Mouse (Mus musculus) lung, embryonic 15.5 days (tissue): Measurements from ENCODE around the gene Gbp4. TPM values are rescaled to one million over a fixed set of nuclear protein-coding genes. Genes with fewer than 3 reads are reported as not detected.
"Not testable (repeated sequence)": the region's sequence is repeated elsewhere in the genome, so short reads cannot be mapped to it uniquely, and the experiment has no call there.

Experiments
- ATAC-seq: fragments of 200-750 bp; cut with Nextera tagmentation; 2 replicates; pipeline ENCODE4 v1.8.0; 2017; ENCODE audit warnings: moderate number of reproducible peaks, borderline replicate concordance; ENCODE audit not compliant: low FRiP score, low TSS enrichment; ENCODE audit errors: extremely low read depth
- H3K27ac ChIP-seq: fragments of 300-500 bp; sonication (generic); 2 replicates; pipeline ENCODE4 v1.5.1; 2015; ENCODE audit warnings: moderate library complexity, mild to moderate bottlenecking, inconsistent platforms
- H3K27me3 ChIP-seq: fragments of 300-500 bp; sonication (generic); 2 replicates; pipeline ENCODE4 v1.6.1; 2015; ENCODE audit warnings: inconsistent platforms
- H3K36me3 ChIP-seq: fragments of 300-500 bp; sonication (generic); 2 replicates; pipeline ENCODE4 v1.6.1; 2015; ENCODE audit warnings: inconsistent platforms
- H3K4me1 ChIP-seq: fragments of 300-500 bp; sonication (generic); 2 replicates; pipeline ENCODE4 v1.6.1; 2015; ENCODE audit warnings: inconsistent platforms
- H3K4me2 ChIP-seq: fragments of 300-500 bp; sonication (generic); 2 replicates; pipeline ENCODE4 v1.6.1; 2015; ENCODE audit warnings: inconsistent platforms, mild to moderate bottlenecking, moderate library complexity
- H3K4me3 ChIP-seq: fragments of 300-500 bp; sonication (generic); 2 replicates; pipeline ENCODE4 v1.5.1; 2015; ENCODE audit warnings: mild to moderate bottlenecking, inconsistent platforms
- H3K9ac ChIP-seq: fragments of 300-500 bp; sonication (generic); 2 replicates; pipeline ENCODE4 v1.6.1; 2015; ENCODE audit warnings: inconsistent platforms
- H3K9me3 ChIP-seq: fragments of 300-500 bp; sonication (generic); 2 replicates; pipeline ENCODE4 v1.6.1; 2016; ENCODE audit warnings: inconsistent platforms
- WGBS: fragments of 180-500 bp; shearing (Covaris S2); methylation state at CpG from one replicate; pipeline ENCODE4 v1.1.7; 2015; 5-methylcytosine and 5-hydroxymethylcytosine counted together
- polyA plus RNA-seq: library from polyadenylated mRNA; unstranded; fragments of >200 nt; fragmentation: Nextera tagmentation; extraction: Ambion mirVana; gene quantifications from 2 replicates; pipeline ENCODE4 v1.2.1, GENCODE M21; 2015

The Gbp4 gene
- 1.0 and 2.5 TPM in 2 replicates for polyA plus RNA-seq

DNA sequence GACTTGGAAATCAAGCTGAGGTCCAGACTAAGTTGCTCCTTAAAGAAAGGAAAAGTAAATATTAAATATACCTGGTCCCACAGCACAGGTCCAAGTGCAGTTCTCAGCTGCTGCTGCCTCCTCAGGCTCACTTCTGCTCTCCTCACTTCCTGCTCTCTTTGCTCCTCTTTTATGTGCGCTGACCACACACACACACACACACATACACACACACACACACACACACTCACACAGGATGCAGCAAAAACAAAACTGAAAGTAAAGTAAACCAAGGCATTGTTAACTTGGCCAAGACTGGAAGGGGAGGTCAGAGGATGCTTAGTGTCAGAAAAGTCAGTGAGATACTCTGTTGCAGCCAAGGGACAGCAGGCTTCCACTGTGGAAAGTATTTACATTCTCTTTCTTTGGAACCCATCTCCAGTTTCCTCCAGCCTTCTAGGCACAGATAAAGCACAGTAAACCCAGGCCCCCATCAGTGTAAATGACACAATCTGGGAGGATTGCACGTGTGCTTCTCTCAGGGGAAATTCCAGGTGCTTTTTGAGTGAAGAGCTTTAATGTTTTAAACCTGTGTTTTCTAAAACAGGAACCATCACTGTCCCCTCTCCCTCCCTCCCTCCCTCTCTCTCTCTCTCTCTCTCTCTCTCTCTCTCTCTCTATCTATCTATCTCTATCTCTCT lies at the start of gene Gbp4, which contains the start of the genes Gbp9 and Gbp8:
Gene Gbp4, minus strand, starts transcription at position 178 of the 680 bp plus-strand sequence.
Gene Gbp9, minus strand, starts transcription at position 131 of the 680 bp plus-strand sequence.
Gene Gbp8, minus strand, starts transcription at position 132 of the 680 bp plus-strand sequence.
- not testable (repeated sequence) for H3K27me3 ChIP-seq, ATAC-seq, H3K4me1 ChIP-seq, H3K4me2 ChIP-seq, H3K27ac ChIP-seq, H3K9me3 ChIP-seq, H3K9ac ChIP-seq, H3K4me3 ChIP-seq, H3K36me3 ChIP-seq
- 7% methylated on average over 2 of the region's 2 CpGs for WGBS

DNA sequence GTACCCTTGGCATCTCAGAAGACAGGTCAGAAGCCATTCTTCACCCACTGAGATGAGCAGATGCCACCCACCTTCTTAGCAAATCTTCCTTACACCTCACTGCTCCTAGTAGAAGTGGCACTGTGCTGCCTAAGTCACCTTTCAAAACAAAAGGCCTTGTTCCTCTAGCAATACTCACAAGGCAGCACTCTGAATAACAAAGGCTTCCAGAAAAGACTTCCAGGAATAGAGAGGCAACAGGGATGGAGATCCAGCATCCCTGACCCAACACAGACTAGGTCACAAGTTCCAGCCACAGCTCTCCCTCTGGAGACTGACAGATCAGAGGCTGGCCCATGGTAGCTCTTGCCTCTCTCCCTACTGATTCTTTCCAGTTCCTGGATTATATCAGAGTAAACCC lies 42.1 kb upstream of the Gbp4 start:
- H3K9me3 ChIP-seq: no peaks in the 10 kb centered on the region
- H3K9ac ChIP-seq: no peak overlapping the region
- H3K4me2 ChIP-seq: no peak overlapping the region
- no peaks in the 10 kb centered on the region for H3K27me3 ChIP-seq
- ATAC-seq: no peak
- no peak overlapping the region for H3K4me3 ChIP-seq
- no peaks in the 10 kb centered on the region for H3K4me1 ChIP-seq
- no peaks in the 10 kb centered on the region for H3K36me3 ChIP-seq
- H3K27ac ChIP-seq: no peak overlapping the region

DNA sequence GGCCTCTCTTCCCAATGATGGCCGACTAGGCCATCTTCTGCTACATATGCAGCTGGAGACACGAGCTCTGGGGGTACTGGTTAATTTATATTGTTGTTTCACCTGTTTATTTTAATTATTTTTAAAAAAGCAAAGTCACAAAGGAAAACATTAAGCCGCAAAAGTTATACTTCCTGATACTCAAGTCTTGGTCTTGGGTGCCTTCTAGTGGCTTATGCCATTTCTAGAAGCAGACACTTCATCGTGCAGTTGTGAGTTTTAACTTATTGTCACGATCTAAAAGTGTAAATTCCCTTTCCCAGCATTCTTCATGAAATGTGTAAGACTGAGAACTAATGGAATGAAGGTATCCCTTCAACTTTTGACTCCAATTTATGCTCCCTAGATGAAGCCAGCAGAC lies 17.2 kb upstream of the Gbp4 start:
- ATAC-seq: no peak
- no peak overlapping the region for H3K9ac ChIP-seq
- no peaks in the 10 kb centered on the region for H3K4me1 ChIP-seq
- no peak overlapping the region for H3K27ac ChIP-seq
- H3K9me3 ChIP-seq: no peaks in the 10 kb centered on the region
- no peak overlapping the region for H3K4me2 ChIP-seq
- H3K36me3 ChIP-seq: no peaks in the 10 kb centered on the region
- H3K4me3 ChIP-seq: no peak overlapping the region
- WGBS: 77% methylated on average over 5 of the region's 5 CpGs
- H3K27me3 ChIP-seq: no peaks in the 10 kb centered on the region

DNA sequence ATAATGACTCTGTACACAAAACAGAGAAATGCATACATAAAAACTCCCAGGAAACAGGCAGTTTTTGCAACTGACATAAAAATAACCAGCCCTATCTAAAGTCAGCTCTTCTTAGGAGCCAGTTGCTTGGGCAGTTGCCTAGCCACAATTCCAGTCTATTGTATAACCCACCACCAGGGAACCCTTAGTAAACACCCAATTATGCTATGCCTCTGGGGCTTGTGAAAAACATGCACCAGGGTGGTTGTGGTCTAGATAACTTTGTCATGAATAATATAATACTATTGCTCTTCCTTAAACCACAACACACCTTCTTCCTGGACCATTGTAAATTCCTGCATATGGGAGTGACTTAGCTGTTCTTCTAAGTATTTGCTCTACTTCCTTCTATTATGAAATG lies 14.7 kb upstream of the Gbp4 start:
- H3K4me2 ChIP-seq: no peak overlapping the region
- no peak overlapping the region for H3K27ac ChIP-seq
- no peak for ATAC-seq
- H3K9ac ChIP-seq: no peak overlapping the region
- no peaks in the 10 kb centered on the region for H3K9me3 ChIP-seq
- H3K27me3 ChIP-seq: no peaks in the 10 kb centered on the region
- no peaks in the 10 kb centered on the region for H3K4me1 ChIP-seq
- no peaks in the 10 kb centered on the region for H3K36me3 ChIP-seq
- H3K4me3 ChIP-seq: no peak overlapping the region

DNA sequence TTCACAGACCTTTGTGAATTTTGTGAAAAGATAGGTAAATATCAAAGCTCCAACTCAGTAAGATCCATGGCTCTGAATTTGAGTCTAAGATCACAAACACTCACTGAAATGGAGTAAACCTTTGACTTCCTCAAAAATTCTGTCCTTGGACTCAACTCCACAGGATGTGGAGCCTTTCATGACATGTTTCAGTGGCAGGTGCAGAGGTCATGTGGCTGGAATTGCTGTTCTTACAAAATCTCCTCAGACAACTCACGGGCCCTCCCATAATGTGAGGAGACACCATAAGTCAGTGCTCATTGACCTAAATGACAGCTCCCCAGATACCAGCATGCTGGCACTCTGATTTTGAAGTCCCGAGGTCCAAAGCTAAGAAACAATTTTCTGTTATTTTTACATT lies 8.7 kb upstream of the Gbp4 start:
- H3K4me3 ChIP-seq, H3K9me3 ChIP-seq, H3K4me2 ChIP-seq, H3K27me3 ChIP-seq, H3K9ac ChIP-seq, H3K27ac ChIP-seq, H3K36me3 ChIP-seq, H3K4me1 ChIP-seq, ATAC-seq: not testable (repeated sequence)
- 50% methylated on average over 2 of the region's 2 CpGs for WGBS

DNA sequence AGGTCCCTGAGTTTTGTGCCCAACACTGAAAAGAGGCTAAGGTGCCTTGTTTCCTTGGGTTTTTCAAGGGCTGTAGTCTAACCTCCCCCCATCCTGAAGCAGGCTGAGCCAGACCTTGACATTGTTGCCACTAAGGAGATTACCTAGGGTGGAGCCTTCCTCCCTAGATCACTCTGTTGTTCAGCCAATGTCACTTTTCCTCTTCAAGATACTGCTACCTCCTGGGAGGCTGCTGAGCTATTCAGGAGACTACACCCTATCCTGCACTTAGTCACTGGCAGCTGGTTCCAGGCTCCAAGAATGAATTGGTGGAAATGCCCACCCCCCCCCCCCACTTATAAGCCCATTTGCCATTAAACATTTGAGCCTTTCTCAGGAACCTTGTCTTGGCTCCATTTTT lies 7.1 kb upstream of the Gbp4 start:
- no peak overlapping the region for H3K9ac ChIP-seq
- no peaks in the 10 kb centered on the region for H3K4me1 ChIP-seq
- no peaks in the 10 kb centered on the region for H3K27me3 ChIP-seq
- ATAC-seq: no peak
- H3K4me3 ChIP-seq: no peak overlapping the region
- H3K27ac ChIP-seq: no peak overlapping the region
- H3K9me3 ChIP-seq: no peaks in the 10 kb centered on the region
- H3K4me2 ChIP-seq: no peak overlapping the region
- H3K36me3 ChIP-seq: no peaks in the 10 kb centered on the region

DNA sequence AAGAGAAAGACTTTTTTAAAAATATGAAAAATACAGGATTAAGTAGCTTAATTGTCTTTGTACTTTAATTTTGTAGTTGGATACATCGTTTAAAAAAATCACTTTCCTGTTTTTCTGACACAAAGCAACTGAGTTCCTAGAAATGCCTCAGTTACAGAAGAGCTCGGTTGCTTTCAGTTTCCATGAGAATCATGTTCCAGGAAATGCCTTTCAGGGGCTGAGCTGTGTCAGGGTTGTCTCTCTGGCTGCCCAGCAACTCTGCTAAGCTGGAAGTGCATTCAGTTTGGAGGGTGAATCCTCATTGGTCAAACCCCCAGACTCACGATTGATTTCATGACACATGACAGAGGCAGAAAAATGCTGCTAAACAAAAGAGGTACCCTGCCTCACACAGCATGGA lies 6.3 kb upstream of the Gbp4 start:
- H3K4me2 ChIP-seq: not testable (repeated sequence)

DNA sequence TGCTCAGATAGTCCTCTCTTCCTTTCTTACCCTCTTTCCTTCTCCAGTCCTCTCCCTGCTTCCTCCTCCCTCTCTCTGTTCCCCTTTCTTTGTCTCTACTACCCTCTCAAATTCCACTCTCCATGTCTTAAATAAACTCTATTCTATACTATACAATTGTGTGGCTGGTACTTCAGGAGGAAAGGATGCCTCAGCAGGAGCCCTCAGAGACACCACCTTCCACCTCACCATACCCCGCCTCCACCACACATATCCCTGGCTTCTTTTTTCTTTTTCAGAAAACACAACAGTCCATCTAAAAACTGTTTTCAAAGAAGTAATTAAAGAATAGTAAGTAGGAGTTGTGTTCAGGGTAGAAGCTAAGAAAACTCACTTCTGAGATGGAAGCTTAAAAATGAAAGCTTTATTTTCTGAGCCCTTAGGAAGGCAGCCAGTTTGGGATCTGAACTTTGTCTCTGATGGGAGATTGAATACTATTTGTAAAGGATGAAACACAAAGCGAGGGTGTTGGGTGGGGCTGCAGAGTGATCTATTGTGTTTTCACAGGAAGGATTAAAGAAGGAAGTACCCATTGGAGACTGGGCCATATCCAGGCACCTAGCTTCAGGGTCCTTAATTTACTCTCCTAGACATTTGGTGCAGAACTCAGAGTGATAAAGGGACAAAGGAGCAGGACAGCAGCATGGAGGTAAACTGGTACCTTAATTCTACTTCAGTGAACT lies 864 bp upstream of the Gbp4 start:
- not testable (repeated sequence) for H3K4me2 ChIP-seq, H3K9me3 ChIP-seq, H3K4me3 ChIP-seq, H3K4me1 ChIP-seq, H3K27ac ChIP-seq, ATAC-seq, H3K36me3 ChIP-seq, H3K9ac ChIP-seq, H3K27me3 ChIP-seq
- 68% methylated on average over 2 of the region's 2 CpGs for WGBS

More for the DNA sequence above, 6.3 kb upstream of the Gbp4 start:
- H3K4me1 ChIP-seq, H3K27me3 ChIP-seq, H3K27ac ChIP-seq, H3K4me3 ChIP-seq, H3K36me3 ChIP-seq, ATAC-seq, H3K9ac ChIP-seq, H3K9me3 ChIP-seq: not testable (repeated sequence)
- 46% methylated on average over 3 of the region's 3 CpGs for WGBS

DNA sequence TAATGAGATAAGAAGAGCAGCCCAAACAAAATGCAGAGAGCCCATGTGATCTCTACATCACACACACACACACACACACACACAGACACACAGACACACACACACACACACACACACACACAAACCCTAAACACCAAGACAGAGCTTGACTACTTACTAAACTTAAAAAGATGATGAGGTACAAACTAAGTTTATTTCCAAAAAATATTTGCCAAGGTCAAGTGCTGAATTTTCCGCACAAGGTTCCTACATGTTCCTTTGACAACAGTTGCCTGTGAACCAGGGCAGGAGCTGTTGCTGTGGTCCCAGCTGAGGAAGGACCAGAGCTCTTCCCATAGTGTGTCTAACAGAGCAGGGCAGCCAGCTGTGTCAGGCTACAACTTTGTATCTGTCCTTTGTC lies 480 bp downstream of the Gbp4 start:
- H3K4me3 ChIP-seq: no peak overlapping the region
- H3K27ac ChIP-seq: no peak overlapping the region
- H3K9me3 ChIP-seq: no peaks in the 10 kb centered on the region
- no peak overlapping the region for H3K9ac ChIP-seq
- H3K4me2 ChIP-seq: no peak overlapping the region
- H3K27me3 ChIP-seq: no peaks in the 10 kb centered on the region
- no peaks in the 10 kb centered on the region for H3K4me1 ChIP-seq
- WGBS: 68% methylated on average over 1 of the region's 1 CpGs
- H3K36me3 ChIP-seq: no peaks in the 10 kb centered on the region
- ATAC-seq: no peak

DNA sequence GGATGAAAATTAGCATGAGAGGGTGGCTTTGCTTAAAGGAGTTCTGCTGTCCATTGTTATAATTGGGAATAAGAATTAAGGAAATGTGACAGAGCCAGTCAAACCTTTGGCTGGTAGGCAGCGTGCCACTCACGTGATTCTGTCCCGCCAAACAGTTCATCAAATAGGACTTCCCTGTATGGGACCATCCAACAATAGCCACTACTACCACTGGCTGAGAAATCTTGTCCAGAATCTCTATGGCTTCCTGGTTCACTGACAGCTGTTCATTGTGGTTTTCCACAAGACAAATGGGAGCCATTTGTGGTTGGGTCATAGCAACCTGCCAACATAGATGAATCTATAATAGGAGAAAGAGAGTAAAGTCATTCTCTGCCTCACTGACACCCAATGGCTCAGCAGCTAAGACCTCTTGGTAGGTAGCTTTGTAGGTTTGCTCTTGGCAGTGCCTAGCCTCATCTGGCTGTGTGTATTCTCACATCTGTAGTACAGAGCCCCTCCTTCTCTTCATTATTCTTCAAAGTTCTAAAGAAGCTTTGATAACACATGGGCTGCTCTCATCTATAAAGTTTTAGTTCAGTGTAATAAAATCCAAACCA lies 2.6 kb downstream of the Gbp4 start:
- not testable (repeated sequence) for H3K9me3 ChIP-seq, H3K4me2 ChIP-seq, ATAC-seq, H3K36me3 ChIP-seq, H3K27me3 ChIP-seq, H3K4me1 ChIP-seq, H3K27ac ChIP-seq, H3K9ac ChIP-seq, H3K4me3 ChIP-seq
- WGBS: 85% methylated on average over 3 of the region's 3 CpGs

DNA sequence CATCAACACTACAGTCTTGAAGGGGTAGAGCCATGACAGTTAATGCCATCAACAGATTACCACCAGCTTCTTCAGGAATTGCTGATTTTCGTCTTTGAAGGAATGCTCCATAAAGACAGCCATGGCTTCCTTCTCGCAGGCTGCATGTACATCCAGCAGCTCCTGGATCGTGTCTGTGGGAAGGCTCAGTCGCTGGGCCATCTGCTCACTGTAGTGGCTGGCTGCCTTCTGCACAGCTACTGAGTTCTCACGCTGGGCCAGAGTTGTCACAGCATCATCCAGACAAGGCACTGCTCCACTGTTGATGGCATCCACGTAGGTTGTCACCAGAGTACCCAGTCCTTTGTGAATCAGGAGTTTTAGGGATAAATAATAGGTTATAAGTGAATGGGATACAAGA lies 17.7 kb downstream of the Gbp4 start:
- not testable (repeated sequence) for H3K4me3 ChIP-seq, H3K27me3 ChIP-seq, H3K36me3 ChIP-seq, H3K9me3 ChIP-seq, H3K4me1 ChIP-seq, H3K9ac ChIP-seq, H3K4me2 ChIP-seq, H3K27ac ChIP-seq, ATAC-seq
- WGBS: 80% methylated on average over 6 of the region's 6 CpGs

DNA sequence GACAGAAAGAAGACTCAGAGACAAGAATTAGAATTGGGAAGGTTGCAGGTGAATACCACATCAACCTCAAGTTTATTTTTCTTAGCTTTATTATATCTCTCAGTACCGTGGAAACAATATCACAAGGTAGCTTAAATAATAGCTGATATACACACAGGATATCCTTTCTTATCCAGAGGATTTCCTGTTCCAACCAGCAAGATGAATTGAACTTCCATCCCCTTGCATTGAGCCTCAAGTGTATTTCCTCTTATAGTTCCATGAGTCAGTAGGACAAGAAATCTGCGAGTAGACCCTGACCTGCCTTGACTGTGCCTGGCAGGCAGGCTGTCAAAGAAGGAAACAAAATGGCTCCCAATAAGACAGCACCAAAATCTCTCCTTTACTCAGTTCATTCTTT lies 23.6 kb downstream of the Gbp4 start:
- Histone ChIP-seq H3K36me3 (no peaks in the 10 kb centered on the region), H3K4me2 (no peak overlapping the region), H3K9me3 (no peaks in the 10 kb centered on the region), H3K27me3 (no peaks in the 10 kb centered on the region), H3K27ac (no peak overlapping the region), H3K4me1 (no peaks in the 10 kb centered on the region), H3K4me3 (no peak overlapping the region), H3K9ac (no peak overlapping the region)
- no peak for ATAC-seq
- WGBS: 56% methylated on average over 2 of the region's 2 CpGs
